Mouse (Mus musculus): ENCODE results near the gene Qsox1.
A peak's percentile ranks its signal among the peaks of the same experiment; 100 is the strongest.

Qsox1 gene

GRCm38 (mm10) chr1:155747011-155747410 lies 65.7 kb downstream of the Qsox1 start:
- no peak for DNase-seq (ENCODE audit: low spot score)

- peak; percentile 50 for DNase-seq (ENCODE audit: low spot score)
Observed at GRCm38 (mm10) chr1:155742411-155743363, 70.0 kb downstream of the Qsox1 start.

- peak; percentile 23 for DNase-seq (ENCODE audit: low spot score)
Observed at GRCm38 (mm10) chr1:155741988-155742387, 70.7 kb downstream of the Qsox1 start.

- no peak for DNase-seq (ENCODE audit: low spot score)
Observed at GRCm38 (mm10) chr1:155741378-155741945, 71.2 kb downstream of the Qsox1 start.

GRCm38 (mm10) chr1:155740622-155741377 lies 71.9 kb downstream of the Qsox1 start:
- peak; percentile 27 for DNase-seq (ENCODE audit: low spot score)

- no peak for DNase-seq (ENCODE audit: low spot score)
Observed at GRCm38 (mm10) chr1:155737809-155738383, 74.8 kb downstream of the Qsox1 start.

GRCm38 (mm10) chr1:155737017-155737808 lies 75.5 kb downstream of the Qsox1 start:
- DNase-seq (ENCODE audit: low spot score): no peak

GRCm38 (mm10) chr1:155736096-155736825 lies 76.4 kb downstream of the Qsox1 start:
- no peak for DNase-seq (ENCODE audit: low spot score)

- no peak for DNase-seq (ENCODE audit: low spot score)
Observed at GRCm38 (mm10) chr1:155731156-155731555, 81.5 kb downstream of the Qsox1 start.

- no peak for DNase-seq (ENCODE audit: low spot score)
Observed at GRCm38 (mm10) chr1:155729113-155729795, 83.4 kb downstream of the Qsox1 start.

GRCm38 (mm10) chr1:155727830-155728229 lies 84.9 kb downstream of the Qsox1 start:
- no peak for DNase-seq (ENCODE audit: low spot score)
